Mouse (Mus musculus): ENCODE data around the gene Ttc38.
A peak's percentile ranks its signal among the peaks of the same experiment; 100 is the strongest.

Gene Ttc38

GRCm38 (mm10) chr15:85893871-85894270 lies 61.8 kb downstream of the Ttc38 start:
- DNase-seq (ENCODE audit: low spot score in 2 of 2) = no peak

GRCm38 (mm10) chr15:85896284-85896683 lies 64.2 kb downstream of the Ttc38 start:
- peak; percentile 89 to 91 for DNase-seq (ENCODE audit: low spot score in 2 of 2)

- no peak for DNase-seq (ENCODE audit: low spot score in 2 of 2)
Observed at GRCm38 (mm10) chr15:85897113-85897512, 65.0 kb downstream of the Ttc38 start.

- no peak for DNase-seq (ENCODE audit: low spot score in 2 of 2)
Observed at GRCm38 (mm10) chr15:85899396-85899795, 67.3 kb downstream of the Ttc38 start.

GRCm38 (mm10) chr15:85900318-85900717 lies 68.2 kb downstream of the Ttc38 start:
- DNase-seq (ENCODE audit: low spot score in 2 of 2) = no peak

- no peak for DNase-seq (ENCODE audit: low spot score in 2 of 2)
Observed at GRCm38 (mm10) chr15:85900801-85901200, 68.7 kb downstream of the Ttc38 start.

GRCm38 (mm10) chr15:85902505-85902904 lies 70.4 kb downstream of the Ttc38 start:
- DNase-seq (ENCODE audit: low spot score in 2 of 2) = no peak

- DNase-seq (ENCODE audit: low spot score in 2 of 2) = no peak
Observed at GRCm38 (mm10) chr15:85903826-85904225, 71.7 kb downstream of the Ttc38 start.

Measured in cerebellum, postnatal 4 days (tissue).